Mouse (Mus musculus) testis, postnatal 14 days (tissue): Measurements from ENCODE around the gene Drp2.

Experiments
- DNase-seq: peaks from one replicate; pipeline ENCODE4 v3.0.0; 2021; ENCODE audit warnings: low spot score

Drp2 gene

DNA sequence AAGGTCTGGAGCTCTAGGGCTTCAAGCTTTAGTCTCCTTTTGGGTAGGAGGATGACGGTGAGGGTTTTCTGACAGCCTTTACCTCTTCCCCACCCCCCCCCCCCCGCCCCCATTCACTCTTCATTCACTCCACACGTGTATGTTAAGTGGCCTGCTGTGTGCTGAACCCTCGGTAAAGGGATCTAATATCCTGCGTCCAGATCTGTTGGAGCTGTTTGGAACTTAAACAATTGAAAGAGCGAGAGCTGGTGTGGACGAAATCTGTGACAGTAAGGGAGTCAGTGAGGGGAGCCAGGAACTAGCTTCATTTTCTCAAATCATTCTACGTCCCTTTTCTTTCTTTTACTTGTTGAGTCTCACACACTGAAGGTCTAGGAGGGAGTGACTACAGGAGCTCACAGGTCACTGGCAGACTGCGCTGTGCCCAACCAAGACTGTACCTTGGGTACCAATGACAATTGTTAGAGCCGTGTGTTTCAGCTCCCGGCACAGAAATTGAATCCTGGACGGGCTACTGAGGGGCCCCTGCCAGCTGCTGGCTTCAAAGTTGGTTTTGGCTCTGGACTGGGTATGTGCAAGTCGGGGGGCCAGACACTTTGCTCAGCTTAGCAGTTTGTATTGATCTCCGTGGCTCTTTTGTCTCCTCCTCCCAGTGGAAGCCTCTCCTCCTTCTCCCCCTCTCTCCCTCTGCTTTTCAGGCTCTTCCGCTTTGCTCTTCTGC lies at the start of gene Drp2:
Drp2 (plus strand) TSS at position 689 of the 721 bp plus-strand sequence.
- peak; percentile 3 for DNase-seq

DNA sequence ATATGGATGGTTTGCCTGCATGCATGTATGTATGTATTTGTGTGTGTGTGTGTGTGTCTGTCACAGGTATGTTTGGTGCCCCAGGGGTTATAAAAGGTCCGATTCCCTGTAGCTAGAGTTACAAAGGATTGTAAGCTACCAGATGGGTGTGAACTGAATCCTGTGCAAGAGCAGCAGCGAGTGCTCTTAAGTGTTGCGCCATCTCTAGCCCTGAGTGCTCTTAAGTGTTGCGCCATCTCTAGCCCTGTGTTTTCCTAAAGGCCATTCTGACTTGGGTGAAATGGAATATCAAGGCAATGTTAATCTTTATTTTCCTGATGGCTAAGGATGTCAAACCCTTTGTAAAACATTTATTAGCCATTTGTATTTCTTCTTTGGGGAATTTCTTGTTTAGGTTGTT lies 45.0 kb upstream of the Drp2 start:
- no peak for DNase-seq

DNA sequence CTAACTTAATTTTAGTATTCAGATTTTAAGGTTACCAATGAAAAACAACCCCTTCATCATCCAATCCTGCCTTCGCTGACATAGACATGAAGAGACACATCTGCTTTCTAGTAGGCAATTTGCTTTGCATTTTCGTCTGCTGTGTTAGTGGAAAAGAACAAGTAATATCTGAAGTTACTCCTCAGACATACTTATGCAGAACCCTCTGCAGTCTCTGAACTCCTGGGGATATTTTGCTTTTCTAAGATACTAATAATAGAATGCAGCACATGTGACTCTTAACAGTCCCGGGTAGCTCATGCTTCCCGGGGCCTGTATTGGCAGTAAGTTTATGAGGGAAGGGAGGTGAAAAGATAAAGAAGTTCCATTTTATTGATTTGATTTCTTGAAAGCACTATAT lies 42.2 kb upstream of the Drp2 start:
- DNase-seq = no peak

DNA sequence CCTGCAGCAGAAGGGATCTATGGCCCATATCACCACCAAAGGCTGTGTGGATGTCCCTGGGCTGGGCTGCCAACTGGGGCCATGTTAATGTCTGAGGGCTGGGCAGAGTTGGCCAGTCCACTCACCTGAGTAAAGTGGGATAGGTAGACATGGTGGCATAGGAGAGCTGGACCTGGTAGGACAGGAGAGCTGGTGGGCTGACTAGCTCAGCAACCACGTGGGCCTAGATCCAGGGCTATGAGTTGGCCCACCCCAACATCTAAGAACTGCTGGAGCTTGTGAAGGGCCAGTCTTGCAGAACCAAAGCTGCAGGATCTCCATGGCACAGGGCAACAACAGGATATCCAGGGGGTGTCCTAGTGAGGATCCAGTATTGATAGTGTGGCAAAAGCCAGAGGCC lies 38.9 kb upstream of the Drp2 start:
- no peak for DNase-seq

DNA sequence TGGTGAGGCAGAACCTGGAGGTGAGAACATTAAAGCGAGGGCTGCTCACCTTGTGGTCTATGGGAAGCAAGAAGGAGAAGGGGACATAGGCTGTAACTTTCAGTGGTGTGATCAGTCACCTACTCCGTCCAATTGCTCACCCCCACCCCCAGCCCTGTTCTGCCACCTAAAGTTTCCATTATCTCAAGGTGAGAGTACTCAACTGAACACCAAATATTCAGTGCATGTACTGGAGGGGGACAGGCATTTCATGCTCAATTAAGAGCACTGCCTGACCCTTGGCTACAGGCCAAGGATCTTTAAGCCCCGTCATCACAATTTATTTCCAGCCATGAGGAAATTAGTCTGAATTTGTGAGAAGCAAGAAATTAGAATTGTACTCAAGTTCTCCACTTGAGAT lies 37.8 kb upstream of the Drp2 start:
- no peak for DNase-seq

DNA sequence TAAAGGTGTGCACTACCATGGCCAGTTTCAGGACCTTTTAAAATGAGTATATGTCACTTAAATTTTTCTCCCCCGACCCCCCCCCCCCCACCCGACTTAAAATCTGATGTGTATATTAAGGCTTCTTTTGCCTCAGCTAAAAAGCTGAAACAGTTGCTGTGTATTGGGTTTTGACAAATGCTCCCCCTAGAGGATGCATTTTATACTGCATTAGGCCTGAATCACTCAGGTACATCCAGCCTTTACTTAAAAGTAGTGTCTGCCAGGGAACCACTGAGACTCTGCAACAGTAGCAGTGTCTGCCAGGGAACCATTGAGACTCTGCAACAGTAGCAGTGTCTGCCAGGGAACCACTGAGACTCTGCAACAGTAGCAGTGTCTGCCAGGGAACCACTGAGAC lies 33.1 kb upstream of the Drp2 start:
- DNase-seq = no peak

DNA sequence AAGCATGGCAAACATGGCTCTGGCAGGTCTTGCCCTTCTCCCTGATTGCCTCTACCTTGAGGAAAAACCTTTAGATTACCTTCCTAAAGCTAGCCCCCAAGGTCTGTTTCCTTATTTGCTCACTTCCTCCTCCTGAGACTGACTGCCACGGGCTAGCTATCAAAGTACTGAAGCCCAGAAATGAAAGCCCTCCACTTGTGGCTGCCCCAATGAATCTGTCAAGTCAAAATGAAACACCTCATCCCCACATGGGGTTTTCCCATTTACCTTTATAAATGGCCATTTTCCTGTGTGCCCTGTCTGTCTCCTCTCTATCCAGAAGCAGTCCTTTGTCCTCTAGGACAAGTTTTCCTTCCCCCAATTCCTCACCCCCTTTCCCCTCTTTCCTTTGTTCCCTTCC lies 30.2 kb upstream of the Drp2 start:
- DNase-seq = no peak

DNA sequence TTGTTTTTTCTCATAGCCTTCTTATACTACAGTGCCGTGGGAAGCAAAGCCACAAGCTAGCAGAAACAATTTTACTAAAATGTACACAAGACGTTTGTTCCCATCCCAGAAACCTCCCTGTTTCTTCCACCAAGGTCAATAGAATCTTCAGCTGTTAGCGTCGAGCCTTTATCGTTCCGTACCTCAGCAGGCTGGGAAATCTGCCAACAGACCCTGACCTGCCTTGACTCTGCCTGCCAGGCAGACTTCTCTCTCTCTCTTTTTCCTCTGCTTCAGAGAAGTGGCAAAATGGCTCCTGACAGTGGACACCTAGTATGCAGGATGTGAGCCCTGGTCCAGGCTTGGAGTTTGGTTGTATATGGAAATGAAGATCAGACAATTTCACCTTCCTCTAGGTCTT lies 19.5 kb upstream of the Drp2 start:
- peak; percentile 54 for DNase-seq

DNA sequence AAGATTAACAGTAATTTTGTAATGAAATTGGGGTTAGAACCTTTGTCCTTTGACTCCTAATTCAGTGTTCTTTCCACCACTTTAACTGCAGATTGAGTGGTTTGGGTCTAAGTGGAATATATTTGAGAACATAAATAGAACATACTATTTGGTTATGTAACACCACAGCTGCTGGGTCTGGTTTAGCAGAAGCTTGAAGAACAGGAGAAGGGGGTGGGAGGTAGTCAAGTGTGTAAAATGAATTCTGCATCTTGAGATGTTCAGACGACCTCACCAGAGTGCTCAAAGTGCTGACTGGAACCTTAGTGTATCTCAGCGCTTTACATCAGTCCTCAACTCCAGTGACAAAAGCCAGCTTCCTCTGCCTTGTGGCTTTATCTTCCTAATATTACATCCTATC lies 5.4 kb upstream of the Drp2 start:
- no peak for DNase-seq

DNA sequence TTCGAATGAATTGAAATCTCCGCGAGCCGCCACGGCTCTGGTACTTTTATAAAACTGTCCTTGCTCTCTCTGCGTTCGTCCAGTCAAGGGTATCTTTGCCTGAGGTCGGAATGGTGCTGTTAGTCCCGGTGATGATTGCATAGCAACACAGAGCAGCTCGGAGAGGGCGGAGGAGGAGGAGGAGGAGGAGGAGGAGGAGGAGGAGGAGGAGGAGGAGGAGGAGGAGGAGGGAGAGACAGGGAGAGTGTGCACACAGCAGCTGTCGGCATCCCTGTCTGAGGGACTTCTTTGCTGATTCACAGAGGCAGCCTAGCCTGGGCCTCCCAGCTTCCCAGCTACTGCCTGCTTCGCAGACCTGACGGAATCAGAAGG lies 219 bp downstream of the Drp2 start:
- DNase-seq = peak; percentile 5

DNA sequence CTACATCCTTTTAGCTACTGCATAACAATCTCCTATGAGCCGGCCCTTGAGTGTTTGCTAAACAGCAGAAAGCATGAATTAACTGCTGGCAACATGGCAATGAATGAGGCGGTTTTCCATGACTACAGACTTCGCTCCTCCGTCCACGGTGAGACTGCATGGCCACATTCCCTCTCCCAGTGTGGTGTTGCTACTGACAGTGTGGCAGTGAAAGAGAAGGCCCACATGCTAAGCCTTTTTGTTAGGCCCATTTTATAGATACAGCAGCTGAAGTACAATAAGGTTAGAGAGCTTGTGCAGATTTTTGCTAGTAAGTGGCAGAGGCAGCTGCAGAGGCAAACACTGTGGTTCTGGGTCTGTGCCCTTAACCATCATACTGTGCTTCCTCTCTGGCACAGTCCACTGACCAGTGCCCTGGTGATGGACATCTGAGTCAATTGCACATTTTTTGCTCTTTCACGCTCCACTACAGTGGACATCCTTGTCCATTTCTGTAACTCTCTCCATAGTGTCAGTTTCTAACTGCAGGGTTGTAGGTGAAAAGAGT lies 5.1 kb downstream of the Drp2 start:
- DNase-seq = no peak

DNA sequence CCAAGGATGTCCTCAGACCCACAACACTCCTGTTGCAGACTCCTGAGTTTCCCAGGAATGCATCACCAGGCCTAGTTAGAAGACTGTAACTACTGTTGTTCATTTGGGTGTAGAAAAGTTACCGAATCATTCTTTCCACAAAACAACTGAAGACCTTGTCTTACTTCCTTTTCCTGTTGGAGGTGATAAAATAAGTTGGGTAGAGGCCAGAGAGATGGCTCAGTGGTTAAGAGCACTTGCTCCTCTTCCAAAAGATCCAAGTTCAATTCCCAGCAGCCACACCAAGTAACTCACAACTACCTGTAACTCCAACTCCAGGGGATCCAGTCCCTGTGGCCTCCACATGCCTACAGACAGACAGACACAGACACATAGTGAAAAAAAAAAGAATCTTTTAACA lies 7.7 kb downstream of the Drp2 start:
- DNase-seq = no peak

DNA sequence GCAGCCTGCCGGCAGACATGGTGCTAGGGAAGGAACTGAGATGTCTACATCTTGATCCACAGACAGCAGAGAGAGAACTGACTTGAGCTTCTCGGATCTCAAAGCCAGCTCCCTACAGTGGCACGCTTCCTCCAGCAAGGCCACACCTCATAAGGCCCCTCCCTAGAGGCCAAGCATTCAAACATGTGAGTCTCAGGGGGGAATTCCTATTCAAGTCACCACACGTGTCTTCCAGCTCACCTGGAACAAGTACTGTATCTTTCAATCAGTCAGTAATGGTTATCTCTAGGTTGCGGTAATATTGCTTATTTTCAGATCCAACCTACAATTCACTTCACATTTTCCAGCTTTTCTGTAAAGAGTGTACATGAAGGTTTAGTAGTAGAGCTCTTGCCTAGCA lies 15.7 kb downstream of the Drp2 start:
- no peak for DNase-seq

DNA sequence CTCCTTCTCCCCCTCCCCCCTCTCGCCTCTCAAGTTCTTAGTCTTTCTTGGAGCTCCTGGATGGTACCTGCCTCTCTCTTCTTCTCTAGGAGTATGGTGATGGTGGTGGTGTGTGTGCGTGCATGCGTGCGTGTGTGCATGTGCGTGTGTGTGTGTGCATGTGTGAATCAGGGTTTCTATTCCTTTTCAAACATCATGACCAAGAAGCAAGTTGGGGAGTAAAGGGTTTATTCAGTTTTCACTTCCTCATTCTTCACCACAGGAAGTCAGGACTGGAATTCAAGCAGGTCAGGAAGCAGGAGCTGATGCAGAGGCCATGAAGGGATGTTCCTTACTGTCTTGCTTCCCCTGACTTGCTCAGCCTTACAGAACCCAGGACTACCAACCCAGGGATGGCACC lies 19.9 kb downstream of the Drp2 start:
- DNase-seq = no peak

DNA sequence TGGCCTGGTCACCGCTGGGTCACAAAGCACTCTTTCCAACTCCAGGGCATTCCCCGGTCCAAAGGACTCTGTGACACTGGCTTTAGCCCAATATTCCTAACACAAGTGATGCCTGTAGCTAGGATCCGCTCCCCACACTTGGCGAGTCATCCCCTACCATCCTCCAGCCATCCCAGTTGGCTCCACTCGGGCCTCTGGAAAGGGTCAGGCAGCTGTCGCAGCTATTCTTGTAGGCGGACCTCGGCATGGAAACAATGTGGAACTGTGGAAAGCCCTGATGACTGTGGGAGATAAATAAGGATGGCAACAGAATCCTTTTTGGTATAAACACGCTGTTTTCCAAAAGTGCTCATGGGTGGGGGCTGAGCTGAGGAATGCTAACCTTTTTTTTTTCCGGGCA lies 21.4 kb downstream of the Drp2 start:
- DNase-seq = peak; percentile 48

DNA sequence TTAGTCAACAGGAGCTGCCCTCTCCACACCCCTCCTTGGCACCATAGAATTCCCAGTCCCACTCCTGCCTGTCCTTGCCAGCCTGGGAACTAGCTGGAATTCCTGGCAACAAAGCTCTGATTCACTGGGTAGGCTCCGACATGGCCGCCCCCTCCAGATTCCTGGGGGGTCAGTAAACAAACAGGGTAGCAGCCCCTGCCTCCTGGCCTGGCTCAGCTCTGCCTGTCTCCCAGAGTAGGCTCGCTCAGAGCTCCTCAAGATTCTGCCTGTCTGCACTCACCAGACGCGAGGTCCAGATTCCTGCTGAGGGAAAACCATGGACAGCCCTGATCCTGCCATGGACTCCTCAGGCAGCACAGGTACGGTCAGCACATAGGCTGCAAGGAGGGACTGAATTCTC lies 22.5 kb downstream of the Drp2 start:
- peak; percentile 36 for DNase-seq

DNA sequence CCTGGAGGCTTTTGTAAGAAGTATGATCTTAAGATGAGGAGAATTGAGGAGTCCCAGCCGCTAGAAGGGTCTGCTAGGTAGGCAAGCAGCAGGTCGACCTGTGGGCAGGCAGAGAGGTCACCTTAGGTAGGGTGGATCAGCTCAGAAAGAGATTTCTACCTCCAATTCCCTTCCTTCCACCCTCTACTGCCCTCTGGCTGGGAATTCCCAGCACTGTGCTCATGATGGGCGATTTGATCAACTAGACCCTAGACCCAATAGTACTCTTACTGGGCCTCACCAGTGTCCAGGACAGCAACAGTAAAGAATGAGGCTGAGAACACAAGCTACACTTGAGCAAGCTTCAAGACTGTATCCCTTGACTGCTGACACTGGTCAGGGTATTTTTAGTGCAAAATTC lies 23.0 kb downstream of the Drp2 start:
- DNase-seq = no peak

DNA sequence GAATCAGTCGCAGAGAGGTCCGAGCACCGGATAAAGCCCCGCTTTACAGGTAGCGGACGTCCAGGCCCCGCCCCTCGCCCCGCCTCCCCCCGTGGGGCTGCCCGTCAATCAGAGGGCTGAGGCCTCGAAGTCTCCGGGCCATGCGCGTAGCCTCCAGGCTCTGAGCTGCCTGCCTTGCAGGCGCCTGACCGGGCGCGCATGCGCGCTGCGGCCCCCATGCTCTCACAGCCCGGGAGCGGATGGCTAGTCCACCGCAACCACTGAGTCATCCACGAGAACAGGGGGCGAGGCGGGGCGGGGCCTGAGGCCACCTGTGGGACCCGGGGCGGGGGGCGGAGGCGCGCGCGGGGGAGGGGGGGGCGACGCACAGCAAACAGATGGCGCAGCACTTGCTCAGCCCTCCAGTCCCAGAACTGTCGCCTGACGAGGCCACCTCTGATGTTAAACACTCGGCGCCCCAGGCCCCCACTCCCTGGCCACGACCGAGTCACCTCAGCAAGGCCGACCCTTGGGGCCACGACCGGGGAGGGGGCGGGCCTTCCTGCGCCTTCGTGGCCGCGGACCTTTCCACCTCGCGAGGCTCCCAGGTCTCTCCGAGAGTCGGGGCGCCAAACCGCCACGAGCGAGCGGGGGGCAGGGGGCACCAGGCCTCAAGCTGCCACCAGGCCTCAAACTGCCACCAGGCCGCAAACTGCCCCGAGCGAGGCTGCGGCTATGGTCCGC lies 70.8 kb downstream of the Drp2 start:
- DNase-seq = peak; percentile 93

DNA sequence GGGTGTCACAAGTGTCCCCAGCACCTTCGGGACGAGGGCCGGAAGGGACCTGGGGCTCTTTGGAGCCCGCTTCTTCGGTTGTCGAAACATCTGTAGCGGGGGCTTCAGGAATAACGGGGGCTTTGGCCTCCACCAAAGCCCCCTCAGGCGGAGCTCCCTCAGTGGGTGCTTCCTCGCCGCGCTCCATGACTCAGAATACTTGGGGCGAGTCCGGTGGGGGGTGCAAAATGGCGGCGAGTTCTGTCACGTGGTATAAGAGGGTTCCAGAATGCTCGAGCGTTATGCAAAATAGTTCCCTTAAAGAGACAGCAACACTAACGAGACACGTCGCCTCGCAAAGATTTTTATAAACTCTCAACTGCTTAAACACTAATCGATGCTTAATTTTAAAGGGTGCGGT lies 71.9 kb downstream of the Drp2 start, which contains the start of gene Taf7l:
Taf7l (minus strand) TSS at position 201 of the 400 bp plus-strand sequence.
- DNase-seq = peak; percentile 82

DNA sequence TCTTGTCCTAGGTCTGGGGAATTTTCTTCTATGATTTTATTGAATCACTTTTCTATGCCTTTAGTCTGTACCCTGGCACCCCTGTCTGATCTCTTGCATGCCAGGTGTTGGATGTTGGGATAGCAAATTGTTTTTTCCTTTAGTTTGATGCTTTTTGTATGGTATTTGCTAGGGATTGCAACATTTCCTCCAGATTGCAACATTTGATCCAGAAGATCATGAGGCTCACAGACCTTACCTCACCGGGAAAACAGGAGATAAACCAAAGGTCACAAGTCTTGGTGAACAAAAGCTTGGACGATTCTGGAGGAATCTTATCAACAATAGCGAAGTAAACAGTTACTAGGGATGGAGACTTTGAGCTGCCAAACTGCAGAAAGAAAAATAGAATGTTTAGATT lies 77.4 kb downstream of the Drp2 start:
- DNase-seq = no peak

DNA sequence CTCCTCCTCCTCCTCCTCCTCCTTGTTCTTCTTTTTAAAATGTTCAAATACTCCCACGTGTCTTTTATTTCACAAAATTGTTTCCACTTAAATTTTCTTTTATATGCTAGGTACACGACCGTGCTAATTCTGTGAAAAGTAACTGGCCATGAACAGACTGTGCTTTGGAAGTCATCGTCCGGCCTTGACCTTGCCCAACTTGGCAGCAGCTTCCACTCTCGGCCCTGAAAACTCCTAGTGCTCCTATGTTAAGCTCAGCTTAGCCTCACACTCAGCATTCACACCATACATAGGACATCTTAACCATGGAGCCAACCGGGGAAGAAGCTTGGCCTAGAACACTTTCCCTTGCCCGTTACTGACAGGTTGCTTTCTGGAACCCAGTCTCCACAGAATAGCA lies 96.3 kb downstream of the Drp2 start:
- peak; percentile 54 for DNase-seq
